ENCODE assay signal across 25 mouse cellular contexts in genomic region chr14:101597096-101597715, GRCm38 (mm10). TPM values are rescaled to one million over a fixed set of nuclear protein-coding genes. Genes with fewer than 3 reads are reported as not detected.
A peak's percentile ranks its signal among the peaks of the same experiment; 100 is the strongest.
DNase-seq lines count a peak whose midpoint lies in the region; ATAC-seq and TF ChIP-seq lines count a peak whose summit lies in the region.
"Had no signal": no experiment of that assay in that cellular context is flagged by ENCODE, and none has a peak within 500 bp of the region (broad histone marks: within the 10 kb centered on the region; RNA-seq: fewer than 3 reads in every experiment).

No protein-coding gene starts in this region.

- H3K9ac ChIP-seq in embryonic facial prominence, embryonic 11.5 days (replicated peaks; ENCODE audit: low read length): no peak overlapping the region
- no peak overlapping the region for H3K9ac ChIP-seq in hindbrain, embryonic 14.5 days
- no peak overlapping the region for H3K9ac ChIP-seq in hindbrain, embryonic 13.5 days
- H3K9ac ChIP-seq in midbrain, embryonic 11.5 days (ENCODE audit: low read length): no peak overlapping the region
- H3K9ac ChIP-seq in midbrain, postnatal 0 days (replicated peaks; ENCODE audit: low read length, poor library complexity, severe bottlenecking): no peak overlapping the region
- H3K9ac ChIP-seq in stomach, postnatal 0 days (ENCODE audit: low read length): no peak overlapping the region
- H3K9ac ChIP-seq: forebrain, embryonic 13.5 days had no signal

- ATAC-seq in embryonic facial prominence, embryonic 11.5 days (replicated peaks; ENCODE audit: insufficient number of reproducible peaks, low FRiP score, low TSS enrichment, low read depth): 0 out of 2 replicates have a peak, but pooled peaks have one; percentile 39
- peak; percentile 24; the same call in 1 of the 2 replicates for ATAC-seq in hindbrain, embryonic 14.5 days (ENCODE audit: low FRiP score)
- no peak for ATAC-seq in hindbrain, embryonic 13.5 days (ENCODE audit: low FRiP score)
- ATAC-seq in midbrain, embryonic 11.5 days (ENCODE audit: low FRiP score): peak; percentile 59; the same call in 1 of the 2 replicates
- no peak for ATAC-seq in midbrain, postnatal 0 days (ENCODE audit: low FRiP score)
- 0 out of 2 replicates have a peak, but pooled peaks have one; percentile 24 for ATAC-seq in stomach, postnatal 0 days (ENCODE audit: low FRiP score, low TSS enrichment)
- ATAC-seq: activated CD4-positive, CD25-positive, alpha-beta regulatory T cell, adult 4 months; CD4-positive, CD25-positive, alpha-beta regulatory T cell, adult 4 months; forebrain, embryonic 13.5 days; hindbrain, embryonic 16.5 days; intestine, embryonic 16.5 days had no signal

- no peaks in the 10 kb centered on the region for H3K9me3 ChIP-seq in embryonic facial prominence, embryonic 11.5 days (replicated peaks; ENCODE audit: control insufficient read depth, low read length)
- no peaks in the 10 kb centered on the region for H3K9me3 ChIP-seq in embryonic facial prominence, embryonic 10.5 days
- H3K9me3 ChIP-seq in hindbrain, embryonic 14.5 days (ENCODE audit: control insufficient read depth, low read length): no peaks in the 10 kb centered on the region
- no peaks in the 10 kb centered on the region for H3K9me3 ChIP-seq in hindbrain, embryonic 13.5 days
- H3K9me3 ChIP-seq in midbrain, embryonic 11.5 days (ENCODE audit: control insufficient read depth, low read length): no peaks in the 10 kb centered on the region
- H3K9me3 ChIP-seq in midbrain, postnatal 0 days (ENCODE audit: low read length): no peaks in the 10 kb centered on the region
- H3K9me3 ChIP-seq in stomach, postnatal 0 days (ENCODE audit: control insufficient read depth, low read length): no peaks in the 10 kb centered on the region
- H3K9me3 ChIP-seq: forebrain, embryonic 13.5 days had no signal

- no peak for TF ChIP-seq EP300 in stomach, postnatal 0 days (optimal IDR thresholded peaks at IDR 0.05)

- TF ChIP-seq CTCF in midbrain, postnatal 0 days (IDR thresholded peaks at IDR 0.05): no peak
- TF ChIP-seq CTCF in stomach, postnatal 0 days (IDR thresholded peaks at IDR 0.05; ENCODE audit: low read depth): no peak

- H3K36me3 ChIP-seq in embryonic facial prominence, embryonic 11.5 days (replicated peaks; ENCODE audit: control insufficient read depth, insufficient read depth, low read depth, low read length): no peaks in the 10 kb centered on the region
- no peaks in the 10 kb centered on the region for H3K36me3 ChIP-seq in embryonic facial prominence, embryonic 10.5 days (replicated peaks)
- no peaks in the 10 kb centered on the region for H3K36me3 ChIP-seq in hindbrain, embryonic 14.5 days (replicated peaks; ENCODE audit: control insufficient read depth, insufficient read depth)
- no peaks in the 10 kb centered on the region for H3K36me3 ChIP-seq in hindbrain, embryonic 13.5 days
- H3K36me3 ChIP-seq in midbrain, embryonic 11.5 days (ENCODE audit: control insufficient read depth, insufficient read depth, low read length): no peaks in the 10 kb centered on the region
- no peaks in the 10 kb centered on the region for H3K36me3 ChIP-seq in midbrain, postnatal 0 days (ENCODE audit: insufficient read depth, low read length)
- H3K36me3 ChIP-seq in stomach, postnatal 0 days (ENCODE audit: control insufficient read depth, insufficient read depth, low read length): no peaks in the 10 kb centered on the region
- H3K36me3 ChIP-seq: G1E had no signal

- DNase-seq in embryonic facial prominence, embryonic 11.5 days (ENCODE audit: low spot score): no peak
- no peak for DNase-seq in embryonic facial prominence, embryonic 10.5 days (ENCODE audit: low spot score)
- DNase-seq in hindbrain, embryonic 14.5 days (ENCODE audit: low spot score): no peak
- no peak for DNase-seq in midbrain, embryonic 11.5 days (ENCODE audit: low spot score, missing footprints)
- no peak for DNase-seq in midbrain, postnatal 0 days (ENCODE audit: low spot score)
- no peak for DNase-seq in stomach, postnatal 0 days (ENCODE audit: low spot score)
- DNase-seq in left cerebral cortex, adult 11 months (ENCODE audit: low spot score): no peak
- DNase-seq: adrenal gland, postnatal 10 days; cerebellum, adult 11 months; cerebellum, postnatal 10 days; gastrocnemius, postnatal 14 days; kidney, postnatal 10 days; layer of hippocampus, postnatal 36 days; liver; lung, adult 18-20 months; thymus, postnatal 36 days had no signal

- no peak overlapping the region for H3K27ac ChIP-seq in embryonic facial prominence, embryonic 11.5 days (replicated peaks; ENCODE audit: low read depth, low read length)
- H3K27ac ChIP-seq in embryonic facial prominence, embryonic 10.5 days (replicated peaks): no peak overlapping the region
- H3K27ac ChIP-seq in hindbrain, embryonic 14.5 days: no peak overlapping the region
- no peak overlapping the region for H3K27ac ChIP-seq in hindbrain, embryonic 13.5 days
- no peak overlapping the region for H3K27ac ChIP-seq in midbrain, embryonic 11.5 days (ENCODE audit: low read depth, low read length)
- no peak overlapping the region for H3K27ac ChIP-seq in midbrain, postnatal 0 days (ENCODE audit: low read depth, low read length)
- no peak overlapping the region for H3K27ac ChIP-seq in stomach, postnatal 0 days (replicated peaks)
- H3K27ac ChIP-seq: forebrain, embryonic 13.5 days; heart, adult 2 months; macrophage had no signal

- no peak overlapping the region for H3K4me3 ChIP-seq in embryonic facial prominence, embryonic 11.5 days (ENCODE audit: low read depth, low read length)
- H3K4me3 ChIP-seq in embryonic facial prominence, embryonic 10.5 days: no peak overlapping the region
- H3K4me3 ChIP-seq in hindbrain, embryonic 14.5 days (replicated peaks; ENCODE audit: low read length): no peak overlapping the region
- H3K4me3 ChIP-seq in hindbrain, embryonic 13.5 days: no peak overlapping the region
- no peak overlapping the region for H3K4me3 ChIP-seq in midbrain, embryonic 11.5 days (ENCODE audit: low read depth, low read length)
- H3K4me3 ChIP-seq in midbrain, postnatal 0 days (ENCODE audit: low read depth, low read length): no peak overlapping the region
- no peak overlapping the region for H3K4me3 ChIP-seq in stomach, postnatal 0 days (ENCODE audit: low read depth, low read length)
- H3K4me3 ChIP-seq: forebrain, embryonic 13.5 days; heart, adult 2 months had no signal

- WGBS in embryonic facial prominence, embryonic 11.5 days: 86% methylated on average over 11 of the region's 14 CpGs
- 82% methylated on average over 12 of the region's 14 CpGs for WGBS in embryonic facial prominence, embryonic 10.5 days
- 91% methylated on average over 11 of the region's 14 CpGs for WGBS in hindbrain, embryonic 14.5 days
- 90% methylated on average over 12 of the region's 14 CpGs for WGBS in hindbrain, embryonic 13.5 days
- 89% methylated on average over 11 of the region's 14 CpGs for WGBS in midbrain, embryonic 11.5 days
- 93% methylated on average over 12 of the region's 14 CpGs for WGBS in midbrain, postnatal 0 days
- WGBS in stomach, postnatal 0 days: 89% methylated on average over 10 of the region's 14 CpGs

- no peaks in the 10 kb centered on the region for H3K4me1 ChIP-seq in embryonic facial prominence, embryonic 11.5 days (ENCODE audit: control insufficient read depth, insufficient read depth, low read length)
- H3K4me1 ChIP-seq in embryonic facial prominence, embryonic 10.5 days: no peaks in the 10 kb centered on the region
- no peaks in the 10 kb centered on the region for H3K4me1 ChIP-seq in hindbrain, embryonic 14.5 days (replicated peaks; ENCODE audit: control insufficient read depth, insufficient read depth, low read length)
- H3K4me1 ChIP-seq in hindbrain, embryonic 13.5 days (replicated peaks): no peaks in the 10 kb centered on the region
- no peaks in the 10 kb centered on the region for H3K4me1 ChIP-seq in midbrain, embryonic 11.5 days (ENCODE audit: control insufficient read depth, insufficient read depth, low read length)
- H3K4me1 ChIP-seq in midbrain, postnatal 0 days (ENCODE audit: insufficient read depth, low read length): no peaks in the 10 kb centered on the region
- no peaks in the 10 kb centered on the region for H3K4me1 ChIP-seq in stomach, postnatal 0 days (replicated peaks; ENCODE audit: control insufficient read depth, insufficient read depth)
- H3K4me1 ChIP-seq: forebrain, embryonic 13.5 days had no signal

- H3K27me3 ChIP-seq in embryonic facial prominence, embryonic 11.5 days (ENCODE audit: control insufficient read depth, insufficient read depth, low read length): no peaks in the 10 kb centered on the region
- H3K27me3 ChIP-seq in embryonic facial prominence, embryonic 10.5 days (replicated peaks; ENCODE audit: low read depth, poor library complexity, severe bottlenecking): no peaks in the 10 kb centered on the region
- no peaks in the 10 kb centered on the region for H3K27me3 ChIP-seq in hindbrain, embryonic 14.5 days (ENCODE audit: control insufficient read depth, insufficient read depth, low read length)
- no peaks in the 10 kb centered on the region for H3K27me3 ChIP-seq in hindbrain, embryonic 13.5 days
- no peaks in the 10 kb centered on the region for H3K27me3 ChIP-seq in midbrain, embryonic 11.5 days (ENCODE audit: control insufficient read depth, insufficient read depth, low read length)
- no peaks in the 10 kb centered on the region for H3K27me3 ChIP-seq in midbrain, postnatal 0 days (ENCODE audit: insufficient read depth, low read length)
- no peaks in the 10 kb centered on the region for H3K27me3 ChIP-seq in stomach, postnatal 0 days (ENCODE audit: control insufficient read depth, insufficient read depth, low read length)
- H3K27me3 ChIP-seq: forebrain, embryonic 13.5 days had no signal

- no peak overlapping the region for H3K4me2 ChIP-seq in embryonic facial prominence, embryonic 11.5 days (ENCODE audit: low read depth, low read length)
- H3K4me2 ChIP-seq in hindbrain, embryonic 14.5 days (replicated peaks): no peak overlapping the region
- H3K4me2 ChIP-seq in hindbrain, embryonic 13.5 days: no peak overlapping the region
- H3K4me2 ChIP-seq in midbrain, embryonic 11.5 days: no peak overlapping the region
- H3K4me2 ChIP-seq in midbrain, postnatal 0 days (ENCODE audit: low read depth, low read length, poor library complexity, severe bottlenecking): no peak overlapping the region
- no peak overlapping the region for H3K4me2 ChIP-seq in stomach, postnatal 0 days (replicated peaks; ENCODE audit: low read depth)
- H3K4me2 ChIP-seq: forebrain, embryonic 13.5 days had no signal

RNA-seq across cellular contexts. Expression of gene Tbc1d4, which starts 11.8 kb away (rescaled TPM):
- polyA plus RNA-seq in embryonic facial prominence, embryonic 11.5 days (2014; fragmentation: Nextera tagmentation; extraction: Ambion mirVana): 5.8 and 7.3 TPM in 2 replicates
- polyA plus RNA-seq in embryonic facial prominence, embryonic 10.5 days (2016; fragmentation: Nextera tagmentation; extraction: Ambion mirVana): 7.6 and 9.7 TPM in 2 replicates
- polyA plus RNA-seq in hindbrain, embryonic 14.5 days (2014; fragmentation: Nextera tagmentation; extraction: Ambion mirVana): 5.9 and 8.7 TPM in 2 replicates
- 6.2 and 6.5 TPM in 2 replicates for polyA plus RNA-seq in hindbrain, embryonic 13.5 days (2015; fragmentation: Nextera tagmentation; extraction: Ambion mirVana)
- polyA plus RNA-seq in midbrain, embryonic 11.5 days (2014; fragmentation: Nextera tagmentation; extraction: Ambion mirVana): 4.1 and 4.5 TPM in 2 replicates
- 21.0 and 21.6 TPM in 2 replicates for total RNA-seq in midbrain, postnatal 0 days (2014; rRNA removed)
- 5.7 and 6.0 TPM in 2 replicates for polyA plus RNA-seq in midbrain, postnatal 0 days (2015; fragmentation: Nextera tagmentation; extraction: Ambion mirVana)
- polyA plus RNA-seq in stomach, postnatal 0 days (2015; fragmentation: Nextera tagmentation; extraction: Ambion mirVana): 3.9 and 4.4 TPM in 2 replicates
- polyA plus RNA-seq: G1E had no signal

RNA-seq across cellular contexts. Expression of gene Commd6, which starts 43.3 kb away (rescaled TPM):
- 94.6 and 97.7 TPM in 2 replicates for polyA plus RNA-seq in embryonic facial prominence, embryonic 11.5 days (2014; fragmentation: Nextera tagmentation; extraction: Ambion mirVana)
- 100.0 and 105 TPM in 2 replicates for polyA plus RNA-seq in embryonic facial prominence, embryonic 10.5 days (2016; fragmentation: Nextera tagmentation; extraction: Ambion mirVana)
- polyA plus RNA-seq in hindbrain, embryonic 14.5 days (2014; fragmentation: Nextera tagmentation; extraction: Ambion mirVana): 86.5 and 91.9 TPM in 2 replicates
- polyA plus RNA-seq in hindbrain, embryonic 13.5 days (2015; fragmentation: Nextera tagmentation; extraction: Ambion mirVana): 93.0 and 102 TPM in 2 replicates
- polyA plus RNA-seq in midbrain, embryonic 11.5 days (2014; fragmentation: Nextera tagmentation; extraction: Ambion mirVana): 119 and 121 TPM in 2 replicates
- total RNA-seq in midbrain, postnatal 0 days (2014; rRNA removed): 25.4 and 26.9 TPM in 2 replicates
- 77.8 and 81.5 TPM in 2 replicates for polyA plus RNA-seq in midbrain, postnatal 0 days (2015; fragmentation: Nextera tagmentation; extraction: Ambion mirVana)
- 112 and 113 TPM in 2 replicates for polyA plus RNA-seq in stomach, postnatal 0 days (2015; fragmentation: Nextera tagmentation; extraction: Ambion mirVana)

RNA-seq across cellular contexts. Expression of gene Uchl3, which starts 56.6 kb away (rescaled TPM):
- polyA plus RNA-seq in embryonic facial prominence, embryonic 11.5 days (2014; fragmentation: Nextera tagmentation; extraction: Ambion mirVana): 183 and 184 TPM in 2 replicates
- 200 and 208 TPM in 2 replicates for polyA plus RNA-seq in embryonic facial prominence, embryonic 10.5 days (2016; fragmentation: Nextera tagmentation; extraction: Ambion mirVana)
- polyA plus RNA-seq in hindbrain, embryonic 14.5 days (2014; fragmentation: Nextera tagmentation; extraction: Ambion mirVana): 277 and 278 TPM in 2 replicates
- 265 and 268 TPM in 2 replicates for polyA plus RNA-seq in hindbrain, embryonic 13.5 days (2015; fragmentation: Nextera tagmentation; extraction: Ambion mirVana)
- polyA plus RNA-seq in midbrain, embryonic 11.5 days (2014; fragmentation: Nextera tagmentation; extraction: Ambion mirVana): 164 TPM in 2 replicates
- 75.7 and 85.0 TPM in 2 replicates for total RNA-seq in midbrain, postnatal 0 days (2014; rRNA removed)
- polyA plus RNA-seq in midbrain, postnatal 0 days (2015; fragmentation: Nextera tagmentation; extraction: Ambion mirVana): 261 and 269 TPM in 2 replicates
- 187 and 189 TPM in 2 replicates for polyA plus RNA-seq in stomach, postnatal 0 days (2015; fragmentation: Nextera tagmentation; extraction: Ambion mirVana)

Comparison
In these comparisons a context has a peak if more than half of its experiments do, and no peak if none do; other contexts are left out.
1. ATAC-seq: peak in embryonic facial prominence, embryonic 11.5 days (single experiment), hindbrain, embryonic 14.5 days (single experiment), midbrain, embryonic 11.5 days (single experiment) and stomach, postnatal 0 days (single experiment); none in hindbrain, embryonic 13.5 days (single experiment) and midbrain, postnatal 0 days (single experiment).